Mouse (Mus musculus) mesoderm, embryonic 11.5 days (tissue): ENCODE results near the gene Ddx20.

Experiments
- DNase-seq: peaks from one replicate; pipeline ENCODE4 v3.0.0-alpha.2; 2012; ENCODE audit warnings: low read depth, low spot score

The Ddx20 gene

DNA sequence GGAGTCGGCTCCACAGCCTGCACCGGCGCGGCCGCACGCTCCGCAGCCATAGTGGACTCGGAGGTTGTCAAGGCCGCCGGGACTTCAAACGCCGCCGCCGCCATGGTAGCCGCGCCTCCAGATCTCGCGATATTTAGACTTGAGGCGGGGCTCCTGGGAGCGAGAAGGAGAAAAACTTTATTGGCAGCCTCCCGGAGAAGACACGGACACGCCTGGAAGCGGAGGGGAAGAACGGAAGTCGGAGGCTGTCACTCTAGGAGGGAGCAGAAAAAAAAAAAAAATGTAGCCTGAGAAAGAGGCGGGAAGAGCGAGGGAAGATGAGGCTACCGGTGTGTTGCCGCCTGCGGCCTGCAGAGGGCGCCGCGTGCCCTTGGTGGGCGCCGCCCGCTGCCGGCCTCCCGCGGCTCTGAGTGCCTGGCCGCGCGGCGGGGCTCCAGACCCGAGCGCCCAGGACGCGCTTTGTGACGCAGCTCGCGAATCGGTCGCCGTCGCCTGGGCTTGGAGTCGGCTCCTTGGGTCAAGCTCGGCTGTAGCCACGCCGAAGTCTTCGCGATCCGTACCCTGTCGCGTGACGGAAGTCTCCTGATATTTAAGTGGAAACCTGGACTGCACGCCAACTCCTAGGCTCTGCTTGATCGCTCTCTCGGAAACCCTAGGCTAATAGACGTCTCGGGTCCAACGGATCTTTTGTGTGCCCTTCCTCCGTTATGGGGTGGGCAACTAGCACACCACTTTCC lies at the start of gene Ddx20:
Gene Ddx20, minus strand, starts transcription at position 251 of the 737 bp plus-strand sequence.
- peak; percentile 98 for DNase-seq

DNA sequence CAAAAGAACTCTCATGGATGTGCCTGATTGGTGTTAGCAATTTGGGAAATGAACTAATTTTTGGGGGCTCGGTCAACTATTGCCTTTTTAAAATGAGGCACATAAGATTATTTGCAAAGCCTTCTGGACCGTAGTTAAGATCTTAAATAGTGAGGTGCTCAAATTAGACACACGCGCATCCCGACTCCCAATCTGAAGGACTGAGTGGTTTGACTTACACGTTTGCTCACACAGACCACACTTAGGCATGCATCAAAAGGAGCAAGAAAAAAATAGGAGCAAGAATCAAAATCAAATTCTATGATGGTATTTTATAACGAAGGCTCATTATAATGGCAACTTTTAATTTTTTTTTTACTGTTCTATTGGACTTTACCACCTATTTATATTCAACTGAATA lies 49.7 kb upstream of the Ddx20 start:
- DNase-seq = no peak

DNA sequence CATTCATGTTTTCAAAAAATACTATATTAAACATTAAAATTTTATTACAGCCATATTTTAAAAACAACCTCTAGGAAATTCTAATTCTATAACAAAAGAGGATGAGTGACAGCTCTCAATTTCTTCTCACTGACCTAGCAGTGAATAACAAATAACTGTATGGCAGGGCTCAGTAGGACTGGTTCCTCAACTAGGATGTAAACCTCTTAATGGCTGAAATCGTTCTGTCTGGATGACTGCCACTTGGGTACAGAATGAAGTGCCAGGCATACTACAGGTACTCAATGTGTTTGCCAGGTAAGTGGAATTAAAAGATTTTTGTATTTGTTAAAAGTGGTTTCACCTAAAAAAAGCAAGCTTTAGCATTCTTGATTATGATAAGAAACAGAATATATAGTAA lies 48.8 kb upstream of the Ddx20 start:
- DNase-seq = no peak

DNA sequence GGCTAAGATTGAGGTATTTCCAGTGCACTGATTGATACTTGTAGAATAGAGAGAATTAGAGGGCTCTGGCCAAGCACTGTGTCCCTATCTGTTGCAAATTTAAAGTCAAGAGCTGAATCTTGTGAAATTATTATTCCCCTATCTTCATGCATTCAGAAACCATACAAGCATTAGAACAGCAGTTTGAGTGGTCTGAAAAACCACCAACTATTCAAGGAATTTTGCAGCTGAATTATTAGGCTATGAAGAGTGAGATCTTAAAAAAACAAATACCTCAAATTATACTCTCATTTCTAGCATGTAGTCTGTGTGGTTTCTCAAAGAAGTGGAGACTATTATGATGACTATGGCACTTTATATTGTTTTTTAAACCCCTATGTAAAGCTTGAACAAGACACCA lies 47.9 kb upstream of the Ddx20 start:
- DNase-seq = no peak

DNA sequence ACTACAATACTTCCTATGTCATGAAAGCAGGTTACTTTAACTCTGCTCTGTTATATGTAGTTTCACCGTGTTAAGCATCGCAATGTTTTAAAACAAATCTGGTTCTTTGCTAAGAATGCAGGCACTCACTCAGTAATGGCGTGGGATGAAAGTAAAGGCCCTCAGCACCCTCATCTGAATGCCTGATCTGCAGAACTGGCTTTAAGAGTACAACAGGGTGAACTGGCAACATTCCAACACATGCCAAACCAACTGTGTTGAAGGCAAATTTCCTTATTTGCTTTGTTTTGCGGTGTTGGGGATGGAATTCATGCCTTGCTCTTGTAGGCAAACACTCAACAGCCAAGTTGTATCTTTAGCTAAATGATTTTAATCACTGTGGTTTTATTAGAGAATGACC lies 46.2 kb upstream of the Ddx20 start:
- no peak for DNase-seq

DNA sequence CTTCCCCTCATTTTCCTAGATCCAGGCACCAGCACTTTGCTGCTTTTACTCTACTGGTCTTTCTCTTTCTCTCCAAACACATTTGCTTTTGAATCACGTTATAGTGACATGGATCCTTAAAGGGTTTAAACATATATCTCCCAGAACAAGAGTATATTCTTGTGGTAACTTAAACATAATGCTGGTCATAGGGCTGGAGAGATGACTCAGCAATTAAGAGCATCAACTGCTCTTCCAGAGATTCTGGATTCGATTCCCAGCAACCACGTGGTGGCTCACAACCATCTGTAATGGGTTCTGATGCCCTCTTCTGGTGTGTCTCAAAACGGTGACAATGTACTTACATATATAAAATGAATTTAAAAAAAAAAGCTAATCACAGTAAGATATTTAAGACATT lies 45.0 kb upstream of the Ddx20 start:
- DNase-seq = no peak

DNA sequence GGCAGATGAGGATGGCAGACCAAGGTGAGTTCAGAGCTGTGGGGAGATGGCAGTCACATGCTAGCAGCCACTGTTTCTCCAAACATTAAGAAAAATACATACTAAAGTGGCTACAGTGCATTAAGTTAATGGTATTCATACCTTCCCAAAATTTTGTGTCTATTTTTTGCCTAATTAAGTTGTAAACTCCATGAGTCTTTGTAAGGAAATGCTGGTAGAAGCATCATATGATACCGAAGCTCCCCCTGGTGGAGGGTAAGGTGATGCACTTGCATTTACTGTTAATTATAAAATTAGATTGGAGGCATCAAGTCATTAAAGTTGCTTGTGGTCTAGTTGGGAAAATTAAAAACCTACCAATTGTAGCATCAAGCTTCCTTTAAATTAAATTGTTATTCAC lies 38.7 kb upstream of the Ddx20 start:
- peak; percentile 53 for DNase-seq

DNA sequence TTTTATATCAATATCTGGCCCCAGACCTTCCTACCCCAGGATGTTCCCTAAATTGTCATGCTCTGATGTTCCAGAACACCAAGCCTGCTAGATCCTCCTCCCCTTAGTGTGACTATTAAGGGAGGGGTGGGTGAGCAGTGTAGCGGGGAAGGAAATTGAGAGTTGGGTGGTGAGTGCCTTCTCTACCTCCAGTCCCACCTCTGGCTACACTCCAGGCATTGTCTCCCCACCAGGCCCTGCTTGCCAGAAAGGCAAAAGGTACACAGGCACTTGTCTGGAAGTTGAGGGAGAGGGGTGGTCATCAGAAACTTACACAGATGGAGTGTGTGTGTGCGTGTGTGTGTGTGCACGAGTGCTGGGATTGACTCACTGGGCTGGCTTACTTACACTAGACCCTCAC lies 35.1 kb upstream of the Ddx20 start:
- DNase-seq = no peak

DNA sequence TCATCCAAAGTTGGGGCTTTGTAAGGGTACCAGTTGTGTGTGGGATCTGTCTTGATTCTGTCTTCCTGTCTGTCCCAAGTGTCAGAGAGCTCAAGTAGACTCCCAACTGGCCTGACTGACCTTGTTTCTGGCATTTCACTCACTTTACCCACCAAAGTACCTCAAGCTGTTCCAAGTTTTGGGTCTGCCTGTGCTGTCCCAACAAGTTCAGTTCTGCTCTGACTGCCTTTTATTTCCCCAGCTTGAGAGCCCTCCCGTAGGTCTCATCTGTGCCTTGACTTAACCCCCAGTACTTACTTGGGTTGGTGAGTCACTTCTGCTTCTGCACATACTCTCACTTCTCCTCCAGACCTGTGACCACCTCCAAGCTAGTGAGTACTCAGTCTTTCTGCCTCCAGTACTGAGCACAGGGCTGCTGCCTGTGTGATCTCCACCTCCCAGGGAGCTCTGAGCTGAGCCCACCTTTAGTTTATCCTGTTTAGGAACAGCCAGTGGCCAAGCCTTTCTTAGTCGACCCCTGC lies 34.4 kb upstream of the Ddx20 start:
- no peak for DNase-seq

DNA sequence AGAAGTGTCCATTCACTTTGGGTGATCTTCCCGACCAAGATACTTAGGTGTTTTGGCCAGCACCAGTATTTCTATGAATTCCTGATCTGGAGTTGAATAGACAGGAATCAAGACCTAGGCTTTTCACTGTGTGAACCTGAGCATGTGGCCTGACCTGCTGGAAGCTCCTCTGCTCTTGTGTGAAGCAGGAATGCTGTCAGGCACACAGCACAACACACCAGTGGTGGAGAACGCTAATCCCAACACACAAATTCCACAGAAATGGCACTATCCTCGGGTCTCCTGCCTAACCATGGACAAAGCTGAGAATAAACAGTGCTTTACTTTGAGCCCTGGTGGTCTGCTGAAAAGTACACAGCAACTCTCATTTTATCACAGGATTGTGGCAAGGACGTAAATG lies 33.1 kb upstream of the Ddx20 start:
- DNase-seq = no peak

DNA sequence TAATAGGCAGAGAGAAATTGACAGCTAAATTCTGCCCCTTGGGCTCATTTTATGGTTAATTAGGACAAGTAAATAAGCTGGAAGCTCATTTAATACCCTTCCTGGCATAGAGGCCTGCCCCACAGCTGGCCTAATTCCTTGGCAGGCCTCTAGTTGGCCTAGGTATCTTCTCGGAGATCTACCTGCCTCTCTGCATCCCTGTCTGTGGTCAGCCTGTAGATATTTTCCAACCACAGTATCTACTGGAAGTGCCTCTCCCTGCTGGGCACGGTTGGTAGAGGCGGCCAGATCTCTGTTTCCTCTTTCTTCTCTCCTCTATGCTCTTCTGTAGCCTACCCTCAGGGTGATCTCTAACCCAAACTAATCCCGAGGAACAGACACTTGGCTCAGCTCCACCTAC lies 32.6 kb upstream of the Ddx20 start:
- no peak for DNase-seq

DNA sequence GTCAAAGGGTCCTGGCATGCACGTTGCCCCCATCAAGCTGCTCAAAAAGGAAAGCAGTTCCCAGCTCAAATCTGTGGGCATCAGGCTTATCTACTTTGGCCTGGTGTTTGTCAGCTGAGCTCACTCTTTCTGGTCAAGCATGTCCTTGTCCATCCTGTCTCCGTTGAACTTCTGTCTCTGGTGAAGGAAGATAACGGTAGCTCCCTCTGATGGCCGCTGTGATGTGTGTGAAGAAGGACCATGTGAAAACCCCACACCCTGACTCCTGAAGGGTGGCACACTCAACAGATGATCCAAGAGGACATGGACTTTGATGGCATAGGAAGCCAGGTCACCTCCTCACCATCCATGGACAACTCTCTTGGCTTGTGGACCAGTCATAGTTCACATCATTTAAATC lies 31.4 kb upstream of the Ddx20 start:
- no peak for DNase-seq

DNA sequence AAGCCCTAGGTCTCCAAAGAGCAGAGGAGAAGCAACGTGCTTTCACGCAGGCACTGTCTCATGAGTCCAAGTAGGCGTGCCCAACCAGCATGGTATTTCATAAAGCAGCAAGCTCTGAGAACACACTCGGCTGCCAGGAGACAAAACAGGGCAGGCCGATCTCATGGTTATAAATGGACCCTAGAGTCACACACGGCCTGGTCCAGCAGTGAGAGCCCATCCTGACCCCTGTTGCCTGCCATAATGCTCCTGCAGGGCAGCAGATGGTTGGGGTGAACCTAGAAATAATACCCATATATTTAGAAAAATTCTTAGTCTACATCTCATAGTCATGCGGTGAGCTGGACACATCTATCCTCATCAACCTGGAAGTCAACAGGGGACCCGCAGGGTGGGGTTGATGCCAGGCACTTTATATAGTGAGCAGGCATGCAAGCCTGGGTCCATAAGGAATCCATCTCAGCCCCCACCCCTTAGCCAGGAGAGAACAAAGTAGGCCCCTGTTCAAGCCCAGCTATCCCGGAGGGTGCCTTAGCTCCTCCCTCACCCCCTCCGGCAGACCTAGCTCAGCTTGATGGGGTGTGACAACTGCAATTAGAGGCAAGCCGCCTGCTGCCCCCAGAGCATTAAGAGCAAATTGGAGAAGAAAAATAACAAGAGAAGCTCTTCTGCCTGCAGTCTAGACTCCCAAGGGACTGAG lies 30.6 kb upstream of the Ddx20 start:
- DNase-seq = no peak

DNA sequence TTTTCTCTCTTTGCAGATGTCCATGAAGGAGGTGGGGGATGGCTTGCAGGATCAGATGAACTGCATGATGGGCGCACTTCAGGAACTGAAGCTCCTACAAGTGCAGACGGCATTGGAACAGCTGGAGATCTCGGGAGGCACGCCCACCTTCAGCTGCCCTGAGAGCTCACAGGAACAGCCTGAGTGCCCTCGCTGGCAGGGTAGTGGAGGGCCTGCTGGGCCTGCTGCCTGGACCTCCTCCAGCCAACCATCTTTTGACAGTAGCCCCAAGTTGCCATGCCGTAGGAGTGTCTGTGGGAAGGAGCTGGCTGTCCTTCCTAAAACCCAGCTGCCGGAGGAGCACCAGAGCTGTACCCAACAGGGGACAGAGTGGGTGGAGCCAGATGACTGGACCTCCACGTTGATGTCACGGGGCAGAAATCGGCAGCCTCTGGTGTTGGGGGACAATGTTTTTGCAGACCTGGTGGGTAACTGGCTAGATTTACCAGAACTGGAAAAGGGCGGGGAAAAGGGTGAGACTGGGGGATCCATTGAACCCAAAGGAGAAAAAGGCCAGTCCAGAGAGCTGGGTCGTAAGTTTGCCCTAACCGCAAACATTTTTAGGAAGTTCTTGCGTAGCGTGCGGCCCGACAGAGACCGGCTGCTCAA lies 29.1 kb upstream of the Ddx20 start:
- no peak for DNase-seq

DNA sequence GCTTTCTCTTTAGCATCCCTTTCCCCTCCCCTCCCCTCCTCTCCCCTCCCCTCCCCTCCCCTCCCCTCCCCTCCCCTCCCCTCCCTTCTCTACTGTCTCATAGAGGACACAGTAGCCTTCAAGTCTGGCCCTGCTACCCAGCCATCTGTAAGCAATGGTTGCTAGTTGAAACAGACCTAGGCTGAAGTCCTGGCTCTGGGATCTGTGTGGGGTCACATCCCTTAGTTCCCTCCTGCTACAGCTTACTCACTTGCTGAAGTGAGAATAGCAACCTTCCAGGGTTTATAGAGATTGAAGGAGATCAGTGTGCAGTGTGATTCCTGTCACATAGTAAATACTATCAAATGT lies 27.4 kb upstream of the Ddx20 start:
- no peak for DNase-seq

DNA sequence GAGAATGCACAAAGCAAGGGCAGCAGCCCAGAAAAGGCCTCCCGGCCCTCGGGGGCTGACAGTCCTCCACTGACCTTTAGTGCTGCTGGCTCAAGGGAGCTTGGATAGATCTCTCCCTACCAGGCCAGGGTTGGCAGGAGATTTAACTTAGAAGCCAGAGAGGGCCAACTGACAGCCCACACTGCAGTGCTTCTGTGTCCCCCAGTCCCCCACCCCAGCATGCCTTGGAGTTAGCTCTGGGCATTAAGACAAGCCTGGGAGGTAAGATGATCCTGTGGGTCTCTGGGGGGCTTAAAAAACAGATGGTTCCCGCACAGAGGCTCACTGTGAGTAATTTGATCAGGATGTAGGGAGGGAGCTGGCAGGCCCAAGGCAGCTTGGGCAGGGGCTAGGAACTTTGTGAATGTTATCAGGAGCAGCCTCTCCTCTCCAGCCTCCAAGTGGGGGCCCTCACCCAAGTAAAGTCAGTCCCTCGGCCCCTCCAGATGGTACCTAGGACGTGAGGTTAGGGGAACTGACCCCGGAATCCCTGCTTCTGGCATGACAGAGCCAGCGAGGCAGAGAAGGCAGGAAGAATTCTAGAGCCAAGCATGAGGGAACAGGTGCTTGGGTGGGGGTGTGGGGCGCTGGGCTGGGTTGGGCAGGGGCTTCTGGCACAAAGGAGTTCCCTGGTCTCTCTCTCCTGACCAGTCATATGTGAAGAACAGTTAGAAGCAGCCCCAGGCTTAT lies 26.9 kb upstream of the Ddx20 start:
- peak; percentile 75 for DNase-seq

DNA sequence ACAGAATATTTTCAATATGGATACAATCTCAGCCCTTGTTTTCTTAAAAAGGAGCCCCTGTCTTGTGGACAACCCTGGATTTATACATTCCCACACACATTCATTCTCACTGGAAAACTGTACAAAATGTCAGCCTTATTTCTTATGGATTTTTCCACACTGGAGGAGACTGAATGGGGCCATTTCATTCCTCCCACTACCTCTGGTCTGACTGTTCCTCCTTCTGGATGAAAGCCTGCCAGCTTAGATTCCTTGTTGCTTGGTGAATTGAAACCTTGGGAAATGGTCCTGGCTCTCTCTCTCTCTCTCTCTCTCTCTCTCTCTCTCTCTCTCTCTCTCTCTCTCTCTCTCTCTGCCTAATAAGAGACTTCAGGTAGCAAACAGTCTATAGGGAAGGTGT lies 25.5 kb upstream of the Ddx20 start:
- DNase-seq = no peak

DNA sequence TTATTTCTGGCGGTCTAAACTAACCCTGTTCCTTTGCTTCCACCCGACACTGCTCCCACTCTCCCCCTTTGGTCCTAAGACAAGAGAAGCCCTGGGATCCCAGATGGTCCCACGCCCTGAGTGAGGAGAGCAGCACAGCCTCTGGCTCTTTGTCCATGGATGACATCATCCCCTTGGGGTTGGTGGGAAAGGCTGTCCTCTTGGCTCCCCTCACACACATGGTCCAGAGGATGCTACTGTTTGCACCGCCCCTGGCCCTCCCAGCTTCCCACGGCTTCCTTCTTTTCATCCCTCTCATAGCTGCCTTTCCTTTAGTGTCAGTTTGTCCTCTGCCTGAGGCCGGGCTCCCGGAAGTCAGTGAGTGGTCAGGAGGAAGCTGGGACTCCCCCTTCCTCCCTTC lies 24.4 kb upstream of the Ddx20 start:
- DNase-seq = no peak

DNA sequence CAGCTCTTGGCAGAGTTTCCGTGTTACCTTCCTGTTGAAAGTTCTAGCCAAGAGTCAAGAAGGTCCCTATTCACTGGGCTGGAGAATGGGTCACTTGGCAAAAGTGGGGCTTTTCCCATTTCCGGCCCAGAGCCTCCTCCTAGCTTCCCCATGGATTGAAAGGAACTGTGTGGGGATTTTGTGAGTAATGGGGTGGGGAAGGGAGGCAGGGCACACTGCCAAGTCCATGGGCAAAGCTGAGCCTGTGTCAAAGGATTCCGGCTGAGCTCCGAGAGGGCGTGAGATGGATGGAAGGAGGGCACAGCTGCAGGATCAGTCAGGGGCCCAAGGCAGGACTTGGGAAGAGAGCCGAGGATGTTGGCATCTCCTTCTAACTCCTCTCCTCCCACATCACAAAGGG lies 22.9 kb upstream of the Ddx20 start:
- DNase-seq = no peak

DNA sequence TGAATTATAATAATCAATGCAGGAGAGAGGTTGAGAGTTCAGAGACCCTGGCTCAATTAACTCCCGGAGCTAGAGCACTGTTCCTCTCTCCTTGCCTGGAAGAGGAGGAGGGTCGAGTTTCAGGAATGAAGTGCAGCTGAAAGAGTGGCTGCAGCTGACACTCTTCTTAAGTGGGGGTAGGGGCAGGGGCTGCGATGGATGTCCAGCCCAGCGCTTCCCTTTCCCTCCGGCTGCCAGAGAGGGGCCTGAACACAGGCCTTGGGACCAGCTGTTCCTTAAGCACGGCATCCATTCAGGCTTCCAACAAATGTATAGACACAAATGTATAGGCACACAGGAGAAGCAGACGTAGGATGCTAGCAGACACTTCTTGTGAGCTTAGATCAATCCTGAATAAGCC lies 20.2 kb upstream of the Ddx20 start:
- no peak for DNase-seq

DNA sequence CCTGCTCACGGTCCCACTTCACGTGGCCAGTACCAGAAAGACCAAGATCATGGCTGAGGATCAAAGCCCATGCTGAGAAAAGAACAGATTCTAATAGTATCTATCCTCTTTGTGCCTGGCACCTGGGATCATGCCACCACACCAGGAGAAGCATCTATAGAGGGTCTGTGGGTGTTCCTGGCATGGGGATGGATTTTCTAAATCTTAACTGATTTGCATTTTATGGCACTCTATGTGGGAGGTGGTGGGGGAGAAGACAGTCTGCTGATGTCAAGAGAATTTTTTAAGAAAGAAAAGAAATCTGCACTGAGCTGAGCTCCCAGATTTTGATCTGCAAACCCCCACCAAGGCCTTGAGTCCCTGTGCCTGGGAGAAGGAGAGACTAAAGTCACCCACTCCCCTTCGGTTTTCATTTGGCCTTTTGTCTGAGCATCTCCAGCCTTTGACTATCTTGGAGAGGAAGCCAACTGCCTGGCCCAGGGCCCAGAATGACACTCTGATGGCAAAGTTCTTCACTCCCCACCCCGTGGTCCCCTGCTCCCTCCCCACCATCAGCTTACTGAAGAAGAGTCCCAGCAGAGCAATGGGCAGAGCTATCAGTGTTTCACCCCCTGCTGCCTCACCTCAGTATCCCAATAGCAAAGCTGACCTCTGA lies 19.1 kb upstream of the Ddx20 start:
- no peak for DNase-seq

DNA sequence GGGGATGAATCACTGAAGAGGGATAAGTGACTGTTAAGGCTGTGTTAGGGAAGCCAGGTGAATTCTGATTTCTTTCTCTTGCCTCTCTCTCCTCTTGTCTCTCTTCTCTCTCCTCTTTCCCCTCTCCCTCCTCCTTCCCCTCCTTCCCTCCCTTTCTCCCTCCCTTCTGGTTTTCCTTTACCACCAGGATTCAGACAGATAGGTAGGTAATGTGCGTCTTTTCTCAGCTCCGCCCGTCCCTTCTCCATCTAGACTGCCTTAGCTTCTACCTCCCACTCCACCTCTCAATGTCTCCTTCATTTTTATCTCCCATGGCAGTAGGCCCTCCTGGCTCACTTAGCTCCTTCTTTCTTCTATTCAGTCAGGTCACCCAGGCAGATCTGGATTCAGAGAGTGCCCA lies 18.2 kb upstream of the Ddx20 start:
- DNase-seq = no peak
